Mouse (Mus musculus): Measurements from ENCODE around the gene Arrdc5.

Gene Arrdc5

DNA sequence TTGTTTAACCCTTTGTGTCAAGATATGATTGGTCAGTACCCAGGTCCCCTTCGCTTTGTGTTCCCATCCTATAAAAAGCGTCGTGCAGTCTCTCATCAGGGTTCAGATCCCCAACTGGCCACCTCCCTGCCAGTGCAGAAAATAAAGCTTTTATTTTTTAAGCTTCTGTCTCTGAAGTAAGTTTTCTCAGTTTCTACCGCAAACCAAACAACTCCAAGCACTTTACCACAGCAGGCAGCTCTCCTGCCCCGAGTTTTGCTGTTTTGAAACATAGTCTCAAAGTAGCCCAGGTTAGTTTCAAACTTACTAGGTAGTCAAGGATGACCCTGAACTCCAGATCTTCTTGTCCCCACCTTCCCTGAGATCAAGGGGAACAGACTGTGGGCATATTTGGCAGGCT, 21.7 kb downstream of the Arrdc5 start:
- in situ Hi-C loops (cut with MseI, MboI) = no loop called here

DNA sequence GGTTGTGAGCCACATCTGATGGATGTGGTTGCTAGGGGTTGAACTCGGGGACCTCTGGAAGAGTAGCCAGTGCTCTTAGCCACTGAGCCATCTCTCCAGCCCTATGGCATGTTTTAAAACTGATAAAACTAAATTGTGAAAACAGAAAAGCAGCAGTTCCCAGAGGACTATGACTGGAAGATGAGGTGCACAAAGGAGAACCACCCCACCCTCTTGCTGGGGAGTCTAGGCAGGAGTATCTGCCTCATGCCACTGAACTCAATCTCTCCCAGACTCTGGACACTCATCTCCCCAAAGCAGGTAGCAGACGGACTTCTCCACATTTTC, 22.6 kb downstream of the Arrdc5 start:
- in situ Hi-C loops (cut with MseI, MboI) = no loop called here

DNA sequence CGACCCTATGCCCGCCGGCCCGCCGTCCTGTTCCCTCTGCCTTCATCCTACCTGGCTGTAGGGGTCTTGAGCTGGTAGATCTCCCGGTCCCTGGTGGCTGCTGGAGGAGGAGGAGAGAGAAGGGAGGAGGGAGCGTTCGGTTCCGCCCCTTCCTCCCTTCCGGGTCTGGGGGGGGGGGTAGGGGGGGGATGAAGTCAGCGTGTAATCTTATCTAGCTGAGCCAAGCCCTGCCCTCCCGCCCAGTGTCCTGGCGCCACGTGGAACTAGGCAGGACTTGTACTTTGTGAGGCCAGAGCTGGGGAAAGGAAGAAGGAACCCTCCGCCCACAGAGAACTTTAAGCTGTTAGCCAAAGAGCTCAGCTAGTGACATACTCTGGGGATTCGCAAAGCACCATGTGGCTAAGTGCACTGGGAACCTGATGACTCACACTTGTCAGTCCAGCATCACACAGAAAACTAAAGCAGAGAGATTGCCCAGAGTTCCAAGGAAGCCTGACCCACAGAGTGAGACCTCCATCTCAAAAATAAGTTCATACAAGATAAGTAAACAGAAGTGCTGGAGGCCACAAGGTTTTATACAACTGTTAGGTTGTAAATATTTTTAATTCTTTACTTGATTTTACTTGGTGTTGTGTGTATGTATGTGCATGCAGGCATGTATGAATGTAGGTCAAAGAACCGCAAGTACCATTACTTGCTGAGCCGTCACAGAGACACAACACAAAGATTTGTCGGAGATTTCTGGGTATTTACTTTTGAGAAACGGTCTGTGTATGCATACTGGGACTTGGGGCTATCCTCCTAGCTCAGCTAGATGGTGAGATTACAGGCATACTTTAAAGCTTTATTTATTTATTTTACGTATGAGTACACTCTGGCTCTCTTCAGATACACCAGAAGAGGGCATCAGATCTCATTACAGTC, 23.2 kb downstream of the Arrdc5 start, which contains the start of gene Ticam1:
TSS of gene Ticam1 (minus strand) at position 144 of the 924 bp plus-strand sequence.
- in situ Hi-C loops (cut with MseI, MboI) = no loop called here

DNA sequence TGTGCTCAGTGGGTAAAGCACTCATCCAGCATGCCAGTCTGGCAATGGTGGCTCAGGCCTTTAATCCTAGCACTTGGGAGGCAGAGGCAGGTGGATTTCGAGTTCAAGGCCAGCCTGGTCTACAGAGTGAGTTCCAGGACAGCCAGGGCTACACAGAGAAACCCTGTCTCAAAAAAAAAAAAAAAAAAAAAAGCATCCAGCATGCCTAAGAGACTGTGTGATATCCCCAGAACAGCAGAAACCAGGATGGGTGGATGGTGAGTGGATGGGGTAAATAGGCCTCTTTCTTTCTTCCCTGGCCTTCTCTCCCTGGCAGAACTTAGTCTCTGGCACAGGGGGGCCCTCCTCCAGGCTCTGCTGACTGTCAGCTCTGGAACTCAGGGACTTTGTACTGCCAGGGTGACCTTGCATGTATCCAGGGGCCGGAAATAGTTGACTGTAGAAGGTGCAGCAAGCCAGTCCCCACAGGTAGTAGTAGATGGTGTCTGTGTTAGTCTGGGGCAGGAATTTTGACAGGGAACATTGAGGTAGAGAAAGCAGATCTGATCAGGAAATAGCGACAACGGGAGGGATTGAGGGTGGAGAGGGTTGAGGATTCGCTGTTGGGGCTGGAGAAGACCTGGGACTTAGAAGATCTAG, 24.1 kb downstream of the Arrdc5 start:
- in situ Hi-C loops (cut with MseI, MboI) = no loop called here

DNA sequence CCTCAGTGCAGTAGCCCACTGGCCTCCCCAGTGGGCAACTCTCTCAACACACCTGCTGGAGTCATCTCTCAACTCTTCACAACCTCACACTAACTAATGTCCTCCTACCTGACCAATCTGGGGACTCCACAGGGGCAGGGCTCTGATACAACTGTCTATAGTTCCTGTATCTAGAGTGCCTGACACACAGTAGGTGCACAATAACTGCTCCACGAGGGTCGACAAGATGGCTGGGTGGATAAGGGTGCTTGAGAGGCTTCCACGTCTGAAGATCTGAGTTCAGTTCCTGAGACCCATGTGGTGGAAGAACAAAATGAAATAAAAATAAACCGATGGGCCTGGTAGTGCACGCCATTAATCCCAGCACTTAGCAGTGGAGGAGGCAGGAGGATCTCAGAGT, 26.1 kb downstream of the Arrdc5 start:
- in situ Hi-C loops (cut with MseI, MboI) = no loop called here

DNA sequence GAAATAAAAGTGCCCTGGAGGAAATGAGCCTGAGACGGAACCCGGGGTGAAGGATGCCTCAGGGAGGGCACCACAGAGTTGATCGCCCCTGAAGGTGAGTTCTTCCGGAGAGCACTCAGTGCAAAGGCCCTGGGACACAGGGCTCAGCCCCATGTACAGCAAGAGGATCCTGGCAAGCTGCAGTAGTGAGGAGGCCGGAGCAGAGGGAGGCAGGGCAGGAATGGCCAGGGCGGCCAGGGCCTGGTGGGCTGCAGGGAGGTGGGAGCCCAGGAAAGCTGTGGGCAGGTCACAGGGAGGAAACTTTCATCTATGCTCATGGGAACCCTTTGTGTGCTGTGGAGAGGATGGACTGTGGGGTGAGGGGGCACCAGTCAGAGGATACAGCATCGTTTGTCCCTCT, 26.6 kb downstream of the Arrdc5 start:
- in situ Hi-C loops (cut with MseI, MboI) = no loop called here

DNA sequence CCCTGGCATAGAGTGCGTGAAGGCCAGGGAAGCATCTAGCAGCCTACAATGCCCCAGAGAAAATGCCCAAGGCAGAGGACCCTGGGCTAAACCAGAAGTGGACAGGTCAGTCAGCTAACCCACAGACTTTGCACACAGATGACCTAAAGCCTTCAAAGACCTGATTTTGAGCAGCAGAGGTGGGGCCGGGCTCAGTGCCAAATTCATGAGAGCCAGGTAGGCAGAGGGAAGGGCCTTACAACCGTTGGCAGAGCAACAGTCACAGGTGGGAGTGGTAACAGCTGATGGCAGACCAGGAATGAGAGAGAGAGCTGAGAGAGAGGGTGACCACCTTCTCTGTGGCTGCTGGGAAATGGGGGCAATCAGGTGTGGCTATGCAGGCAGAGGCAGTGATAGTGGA, 27.4 kb downstream of the Arrdc5 start:
- in situ Hi-C loops (cut with MseI, MboI) = no loop called here

DNA sequence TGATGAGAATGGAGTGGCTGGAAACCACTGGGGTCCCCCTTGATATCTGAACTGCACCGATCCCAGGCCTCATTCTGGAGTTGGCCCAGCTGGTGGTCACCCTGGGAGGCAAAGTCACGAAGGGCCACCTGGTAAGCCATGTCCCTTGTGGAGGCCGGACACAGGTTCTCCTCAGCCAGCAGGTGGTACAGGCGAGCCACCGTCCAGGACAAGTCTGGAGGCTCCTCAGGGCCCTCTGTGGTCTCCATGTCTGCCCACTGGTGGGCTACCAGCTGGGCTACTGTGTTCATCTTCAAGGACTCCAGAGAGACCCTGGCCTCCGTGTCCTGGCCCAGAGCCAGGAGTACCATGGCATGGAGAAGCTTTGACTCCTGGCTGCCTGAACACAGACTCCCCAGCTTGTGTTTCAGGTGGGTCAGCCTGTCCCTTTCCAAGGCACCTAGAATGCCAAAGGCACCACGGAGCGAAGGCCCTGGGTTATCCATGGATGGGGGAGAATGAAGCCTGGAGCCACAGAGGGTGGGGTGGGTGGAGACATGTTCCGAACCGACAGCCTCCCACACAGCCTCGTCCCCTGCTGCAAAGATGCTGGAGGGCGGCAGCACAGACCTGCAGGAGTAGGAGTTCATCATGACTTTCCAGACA, 28.4 kb downstream of the Arrdc5 start:
- in situ Hi-C loops (cut with MseI, MboI) = no loop called here

DNA sequence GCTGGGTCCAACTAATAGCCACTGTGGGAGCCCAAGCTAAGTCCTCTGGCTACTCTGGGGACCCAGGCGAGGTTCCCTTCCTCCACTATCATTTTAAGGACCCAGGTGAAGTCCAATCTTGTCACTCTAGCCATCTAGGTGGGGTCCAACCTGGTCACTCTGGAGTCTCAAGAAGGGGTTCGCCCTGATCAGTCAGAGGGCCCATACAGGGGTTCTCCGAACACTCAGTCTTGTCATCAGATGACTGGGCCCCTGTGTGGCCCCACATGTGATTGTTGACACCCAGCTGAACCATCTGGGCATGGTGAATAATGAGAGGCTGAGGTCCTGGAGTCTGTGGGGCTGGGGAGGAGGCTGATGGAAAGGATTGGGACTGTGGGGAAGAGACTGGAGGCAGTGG, 30.3 kb downstream of the Arrdc5 start:
- in situ Hi-C loops (cut with MseI, MboI) = no loop called here

DNA sequence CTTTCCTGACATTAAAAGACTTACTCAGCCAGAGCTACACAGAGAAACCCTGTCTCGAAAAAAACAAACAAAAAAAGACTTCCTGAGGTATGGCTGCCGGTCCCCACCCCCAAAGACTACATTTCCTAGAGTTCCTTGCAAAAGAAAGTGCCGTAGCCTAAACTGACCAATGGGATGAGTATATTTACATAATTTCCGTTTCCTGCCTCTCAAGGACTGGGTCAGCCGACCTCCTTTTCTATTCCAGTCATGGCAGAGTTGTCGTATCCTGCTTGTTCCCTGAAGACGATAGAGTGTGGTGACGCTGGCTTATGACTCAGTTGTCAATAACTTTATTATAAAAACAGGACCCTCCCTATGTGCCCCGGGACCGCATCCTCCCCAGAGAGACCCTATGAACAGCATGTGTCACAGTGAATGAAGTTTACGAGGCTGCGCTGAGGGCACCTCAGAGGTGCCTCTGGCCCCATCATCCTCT, 30.9 kb downstream of the Arrdc5 start:
- in situ Hi-C loops (cut with MseI, MboI) = no loop called here

DNA sequence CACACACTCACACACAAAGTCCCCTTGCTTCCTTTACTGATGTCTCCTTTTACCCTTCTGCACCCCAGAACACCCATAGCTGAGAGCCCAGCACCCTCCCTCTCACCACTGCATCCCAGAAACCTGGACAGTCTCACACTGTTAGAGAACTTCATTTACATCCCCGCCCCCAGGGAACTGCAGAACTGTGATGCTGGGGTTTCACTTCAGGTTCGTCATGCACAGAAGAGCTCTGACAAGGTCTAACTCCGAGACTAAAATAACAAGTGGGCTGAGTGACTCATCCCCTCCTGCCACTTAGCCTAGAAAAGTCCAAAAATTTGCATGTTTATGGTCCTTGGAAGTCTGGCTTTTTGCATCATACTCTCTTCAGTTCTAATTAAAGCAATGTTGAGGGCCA, 33.8 kb downstream of the Arrdc5 start:
- in situ Hi-C loops (cut with MseI, MboI) = no loop called here

DNA sequence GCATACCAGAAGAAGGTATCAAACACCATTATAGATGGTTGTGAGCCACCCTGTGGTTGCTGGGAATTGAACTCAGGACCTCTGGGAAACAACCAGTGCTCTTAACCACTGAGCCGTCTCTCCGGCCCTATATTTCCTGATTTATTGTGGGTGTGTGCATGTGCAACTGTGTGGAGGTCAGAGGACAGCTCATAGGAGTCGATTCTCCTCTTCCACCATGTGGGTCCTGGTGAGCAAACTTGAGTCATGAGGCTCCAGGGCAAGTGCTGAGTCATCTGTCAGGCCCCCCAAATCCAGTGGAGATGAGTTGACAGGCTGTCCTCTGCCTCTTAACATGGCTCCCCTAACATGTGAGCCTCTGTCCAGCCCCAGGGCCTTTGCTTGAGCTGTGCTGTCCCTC, 34.2 kb downstream of the Arrdc5 start:
- in situ Hi-C loops (cut with MseI, MboI) = no loop called here

DNA sequence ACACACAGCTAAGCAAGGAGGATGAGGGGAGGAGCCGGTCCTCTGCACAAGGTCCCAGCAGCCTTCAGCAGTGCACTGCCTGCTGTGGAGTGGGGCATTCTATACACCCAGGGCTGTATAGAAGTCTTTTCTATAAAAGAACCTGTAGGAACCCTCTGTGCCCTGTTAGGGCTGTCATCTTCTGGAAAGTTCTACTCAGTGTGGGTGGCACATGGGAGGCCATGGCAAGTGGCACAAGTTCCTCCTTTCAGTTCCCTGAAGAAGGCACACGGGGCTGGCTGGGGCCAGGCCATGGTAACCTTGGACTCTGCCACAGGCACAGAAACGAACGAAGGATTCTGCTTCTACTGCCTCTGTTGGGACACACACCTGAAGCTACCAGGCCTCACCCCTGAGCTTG, 35.1 kb downstream of the Arrdc5 start:
- in situ Hi-C loops (cut with MseI, MboI) = no loop called here

DNA sequence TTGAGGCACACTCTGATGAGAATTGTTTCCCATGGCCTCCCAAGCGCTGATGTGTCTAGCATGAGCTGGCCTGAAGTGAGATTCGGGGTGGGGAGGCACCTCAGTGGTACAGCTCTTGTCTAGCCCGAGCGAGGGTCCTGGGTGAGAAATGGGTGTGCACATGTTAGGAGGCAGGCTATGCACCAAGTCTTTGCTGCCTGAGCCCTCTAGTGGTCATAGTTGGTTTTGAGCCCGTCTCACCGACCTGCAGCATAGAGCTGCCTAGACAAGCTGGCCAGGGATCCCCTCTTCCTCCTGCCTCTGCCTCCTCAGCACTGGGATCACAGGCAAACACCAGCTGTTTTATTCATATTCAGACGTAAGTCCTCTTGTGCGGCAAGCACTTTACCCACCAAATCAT, 36.1 kb downstream of the Arrdc5 start:
- in situ Hi-C loops (cut with MseI, MboI) = no loop called here

DNA sequence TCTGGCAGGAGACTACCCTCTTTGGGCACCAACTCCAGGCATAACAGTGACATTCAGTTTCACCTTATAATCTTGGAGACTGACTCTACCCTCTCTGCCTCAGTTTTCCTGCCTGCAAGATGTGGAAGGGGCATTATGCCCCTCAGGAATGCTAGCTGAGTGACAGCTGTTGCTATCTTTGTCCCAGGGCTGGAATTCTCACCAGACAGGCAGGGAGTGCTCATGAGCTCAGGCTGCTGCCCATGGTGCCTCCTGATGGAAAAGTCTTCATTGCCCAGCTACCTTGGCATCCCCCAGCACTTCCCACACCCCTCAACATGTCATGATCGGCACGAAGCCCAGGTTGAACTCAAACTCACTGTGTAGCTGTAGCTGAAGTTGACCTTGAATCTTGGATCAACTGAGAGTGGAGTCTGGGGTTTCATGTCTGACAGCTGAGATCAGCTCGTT, 37.4 kb downstream of the Arrdc5 start:
- in situ Hi-C loops (cut with MseI, MboI) = no loop called here

DNA sequence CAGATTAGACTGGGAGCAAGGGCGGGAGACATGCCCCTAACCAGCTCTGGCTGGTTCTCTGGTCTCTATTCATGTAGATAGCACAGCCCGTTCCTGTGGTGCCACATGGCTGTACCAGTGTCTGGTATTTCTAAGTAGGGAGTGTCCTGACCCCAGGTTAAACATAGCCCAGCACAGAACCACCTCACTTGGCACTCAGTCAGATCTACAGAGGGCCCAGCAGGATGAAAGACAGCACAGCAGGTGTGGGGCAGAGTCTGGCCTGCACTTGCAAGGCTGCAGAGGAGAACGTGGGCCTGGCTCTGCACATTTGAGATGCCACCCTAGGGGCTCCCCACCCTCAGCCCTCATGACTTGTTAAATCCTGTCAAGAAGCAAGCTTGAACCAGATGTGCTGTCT, 38.9 kb downstream of the Arrdc5 start:
- in situ Hi-C loops (cut with MseI, MboI) = no loop called here

DNA sequence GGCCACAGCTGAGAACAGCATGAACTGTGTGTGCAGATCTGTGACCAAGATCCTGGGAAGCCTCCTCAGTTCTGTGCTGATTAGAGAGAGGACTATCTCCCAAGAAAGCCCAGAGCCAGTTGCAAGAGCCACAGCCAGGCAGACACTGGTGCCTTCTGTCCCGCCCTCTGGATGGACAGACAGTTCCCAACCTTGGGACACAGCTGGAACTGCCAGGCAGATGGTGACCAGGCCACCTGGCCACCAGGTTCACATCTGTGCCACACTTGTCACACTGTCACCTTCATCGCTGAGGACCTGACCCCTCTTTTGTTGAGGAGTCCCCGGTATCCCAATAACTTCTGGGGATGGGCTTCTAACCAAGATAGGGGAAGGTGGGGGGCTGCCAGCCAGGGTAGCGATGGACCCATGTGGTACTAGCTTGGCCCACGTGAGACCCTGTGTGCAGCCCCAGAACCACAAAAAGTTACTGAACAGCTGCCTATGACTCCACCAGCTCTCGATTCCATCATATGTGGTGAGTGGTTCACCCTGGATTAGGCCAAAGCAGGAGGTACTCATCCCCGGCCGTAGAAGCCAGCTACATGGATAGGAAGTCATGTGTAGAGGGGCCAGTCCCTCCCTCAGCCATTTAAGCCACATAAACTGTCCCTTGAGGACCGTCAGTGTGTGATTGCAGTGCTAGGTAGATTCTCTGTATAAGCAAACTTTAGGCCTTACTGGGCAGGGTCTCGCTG, 40.6 kb downstream of the Arrdc5 start:
- in situ Hi-C loops (cut with MseI, MboI) = loop anchor here in 1 of 2 experiments (10.0 kb wide), 1 partner anchor 65 kb away; no protein-coding TSS in a partner anchor

DNA sequence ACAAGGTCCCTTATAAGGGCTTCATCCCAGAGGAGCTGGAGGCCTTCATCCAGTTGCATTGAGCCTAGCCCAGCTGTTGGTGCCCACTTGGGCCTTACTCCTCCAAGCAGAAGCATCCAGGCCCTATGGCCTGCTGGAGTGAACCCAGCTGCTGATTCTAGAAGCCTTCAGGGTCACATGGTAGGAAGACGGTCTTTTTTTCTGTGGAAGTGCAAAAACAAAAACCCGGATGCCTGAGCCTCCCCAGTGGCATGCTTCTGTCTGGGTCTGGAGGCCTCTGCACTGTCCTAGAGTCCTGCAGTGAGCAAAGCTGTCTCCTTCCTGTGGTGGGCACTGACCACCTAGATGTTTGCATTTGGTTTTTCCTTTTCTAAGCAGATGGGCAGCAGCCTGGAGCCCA, 41.3 kb downstream of the Arrdc5 start:
- in situ Hi-C loops (cut with MseI, MboI) = loop anchor here in 1 of 2 experiments (10.0 kb wide), 1 partner anchor 64 kb away; no protein-coding TSS in a partner anchor

DNA sequence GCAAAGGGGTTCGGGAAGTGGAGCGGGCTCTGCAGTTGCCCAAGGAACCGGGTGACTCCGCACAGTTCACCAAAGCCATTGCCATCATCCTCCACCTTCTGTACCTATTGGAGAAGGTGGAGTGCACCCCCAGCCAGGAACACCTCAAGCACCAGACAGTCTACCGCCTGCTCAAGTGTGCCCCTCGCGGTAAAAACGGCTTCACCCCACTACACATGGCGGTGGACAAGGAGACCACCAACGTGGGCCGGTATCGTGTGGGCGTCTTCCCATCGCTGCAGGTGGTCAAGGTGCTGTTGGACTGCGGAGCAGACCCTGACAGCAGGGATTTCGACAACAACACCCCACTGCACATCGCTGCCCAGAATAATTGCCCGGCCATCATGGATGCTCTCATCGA, 41.8 kb downstream of the Arrdc5 start:
- in situ Hi-C loops (cut with MseI, MboI) = loop anchor here in 1 of 2 experiments (10.0 kb wide), 1 partner anchor 63 kb away; no protein-coding TSS in a partner anchor

DNA sequence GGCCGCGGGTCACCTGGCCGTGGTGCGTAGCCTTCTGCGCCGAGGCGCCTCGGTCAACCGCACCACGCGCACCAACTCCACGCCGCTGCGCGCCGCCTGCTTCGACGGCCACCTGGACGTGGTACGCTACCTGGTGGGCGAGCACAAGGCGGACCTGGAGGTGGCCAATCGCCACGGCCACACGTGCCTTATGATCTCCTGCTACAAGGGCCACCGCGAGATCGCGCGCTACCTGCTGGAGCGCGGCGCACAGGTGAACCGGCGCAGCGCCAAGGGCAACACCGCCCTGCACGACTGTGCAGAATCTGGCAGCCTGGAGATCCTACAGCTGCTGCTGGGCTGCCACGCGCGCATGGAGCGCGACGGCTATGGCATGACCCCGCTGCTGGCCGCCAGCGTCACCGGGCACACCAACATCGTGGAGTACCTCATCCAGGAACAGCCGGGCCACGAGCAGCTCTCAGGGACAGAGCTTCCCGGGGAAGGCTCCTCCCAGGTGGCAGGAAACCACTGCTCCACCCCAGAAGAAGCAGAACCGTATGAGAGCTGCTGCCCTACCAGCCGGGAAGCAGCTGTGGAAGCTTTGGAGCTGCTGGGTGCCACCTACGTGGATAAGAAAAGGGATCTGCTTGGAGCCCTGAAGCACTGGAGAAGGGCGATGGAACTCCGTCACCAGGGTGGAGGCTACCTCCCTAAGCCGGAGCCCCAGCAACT, 42.7 kb downstream of the Arrdc5 start:
- in situ Hi-C loops (cut with MseI, MboI) = loop anchor here in 1 of 2 experiments (10.0 kb wide), 1 partner anchor 63 kb away; no protein-coding TSS in a partner anchor

Measured in mouse trophoblast stem cell (cell line).